Mouse (Mus musculus) embryonic facial prominence, embryonic 13.5 days (tissue): ENCODE measurements at regions not wholly inside any gene's neighbourhood (a gene's known extent, or its start where the extent isn't known, plus 50 kb on each side); places are given as distances from the start of the nearest gene placed in this dataset.

Experiments used
- ATAC-seq: fragments of 200-750 bp; cut with Nextera tagmentation; 2 replicates; pipeline ENCODE4 v1.8.0; 2017; ENCODE audit warnings: low read depth; ENCODE audit not compliant: insufficient number of reproducible peaks, insufficient read depth, low FRiP score, low TSS enrichment
- H3K27ac ChIP-seq: fragments of 300-500 bp; sonication (generic); 2 replicates; pipeline ENCODE4 v1.5.1; 2015; ENCODE audit warnings: moderate library complexity, mild to moderate bottlenecking, inconsistent platforms
- H3K27me3 ChIP-seq: fragments of 300-500 bp; sonication (generic); 2 replicates; pipeline ENCODE4 v1.6.1; 2015; ENCODE audit warnings: mild to moderate bottlenecking, inconsistent platforms
- H3K36me3 ChIP-seq: fragments of 300-500 bp; sonication (generic); 2 replicates; pipeline ENCODE4 v1.6.1; 2015; ENCODE audit warnings: mild to moderate bottlenecking, inconsistent platforms
- H3K4me1 ChIP-seq: fragments of 300-500 bp; sonication (generic); 2 replicates; pipeline ENCODE4 v1.6.1; 2015; ENCODE audit warnings: inconsistent platforms
- H3K4me2 ChIP-seq: fragments of 300-500 bp; sonication (generic); 2 replicates; pipeline ENCODE4 v1.6.1; 2015; ENCODE audit warnings: moderate library complexity, mild to moderate bottlenecking, inconsistent platforms
- H3K4me3 ChIP-seq: fragments of 300-500 bp; sonication (generic); 2 replicates; pipeline ENCODE4 v1.5.1; 2015; ENCODE audit warnings: mild to moderate bottlenecking, inconsistent platforms
- H3K9ac ChIP-seq: fragments of 300-500 bp; sonication (generic); 2 replicates; pipeline ENCODE4 v1.6.1; 2015; ENCODE audit warnings: mild to moderate bottlenecking, inconsistent platforms
- H3K9me3 ChIP-seq: fragments of 300-500 bp; sonication (generic); 2 replicates; pipeline ENCODE4 v1.6.1; 2016; ENCODE audit warnings: inconsistent platforms
- WGBS: fragments of 180-500 bp; shearing (Covaris S2); methylation state at CpG from one replicate; pipeline ENCODE4 v1.1.7; 2015; ENCODE audit warnings: mixed read lengths; 5-methylcytosine and 5-hydroxymethylcytosine counted together

DNA sequence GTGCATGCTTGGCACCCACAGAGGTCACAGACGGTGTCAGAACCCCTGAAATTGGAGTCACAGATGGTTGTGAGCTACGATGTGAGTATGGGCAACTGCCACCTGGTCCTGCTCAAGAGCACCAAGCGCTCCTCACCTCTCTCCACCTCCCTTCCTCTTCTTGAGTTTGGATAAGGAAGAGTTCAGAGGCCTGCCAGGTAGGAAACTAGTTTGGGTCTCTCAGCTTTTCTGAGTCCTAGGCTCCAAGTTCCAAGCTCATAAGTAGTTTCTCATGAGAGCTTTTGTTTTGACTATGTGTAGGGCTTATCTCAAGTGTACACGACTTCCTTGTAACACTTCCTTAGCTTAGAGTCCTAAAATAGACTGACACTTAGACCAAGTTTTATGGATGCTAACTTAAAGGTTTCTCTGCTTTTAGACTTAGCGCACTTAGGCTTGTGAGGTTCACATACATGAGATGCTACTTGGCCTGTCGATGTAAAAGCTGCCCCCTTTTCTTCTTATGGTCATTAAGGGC lies 356.9 kb upstream of the Jarid2 start:
- no peaks in the 10 kb centered on the region for H3K9me3 ChIP-seq
- ATAC-seq = no peak
- H3K36me3 ChIP-seq = no peaks in the 10 kb centered on the region
- no peak overlapping the region for H3K27ac ChIP-seq
- no peaks in the 10 kb centered on the region for H3K27me3 ChIP-seq
- H3K9ac ChIP-seq = no peak overlapping the region
- H3K4me2 ChIP-seq = no peak overlapping the region
- no peak overlapping the region for H3K4me3 ChIP-seq
- 81% methylated on average over 6 of the region's 6 CpGs for WGBS
- peaks cover 6% of the 10 kb centered on the region; the same call in 1 of the 2 replicates for H3K4me1 ChIP-seq

DNA sequence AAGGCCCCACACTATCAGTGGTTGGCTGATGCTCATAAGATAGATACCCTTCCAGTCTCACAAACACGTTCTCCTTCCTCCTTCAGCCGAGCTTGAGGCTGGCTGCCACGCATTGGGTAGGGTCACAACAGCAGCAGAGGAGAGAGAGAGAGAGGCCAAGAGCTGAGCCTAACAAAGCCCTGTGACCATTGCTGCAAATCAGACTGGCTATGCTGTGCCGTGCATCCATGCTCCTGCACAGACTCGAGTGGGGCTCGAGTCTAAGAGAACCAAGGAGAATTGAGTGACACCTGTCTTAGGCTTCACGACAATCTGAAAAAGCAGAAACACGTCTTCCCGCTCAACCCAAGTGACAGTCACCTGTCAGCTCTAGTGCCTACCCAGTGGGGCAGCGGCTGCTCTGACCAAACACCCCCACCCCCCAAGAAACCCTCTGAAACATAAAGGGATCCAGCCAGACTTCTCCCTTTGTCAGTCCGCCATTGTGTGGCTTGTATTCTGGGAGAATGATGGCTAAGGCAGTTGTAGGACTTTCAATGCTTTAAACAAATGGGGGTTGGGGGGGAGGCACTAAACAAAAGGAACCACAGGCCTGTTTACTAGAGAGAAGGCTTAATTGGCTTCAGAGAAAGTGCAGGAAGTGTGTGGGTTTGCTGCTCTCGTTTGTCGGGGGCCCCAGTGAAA lies 353.7 kb upstream of the Jarid2 start:
- no peak for ATAC-seq

DNA sequence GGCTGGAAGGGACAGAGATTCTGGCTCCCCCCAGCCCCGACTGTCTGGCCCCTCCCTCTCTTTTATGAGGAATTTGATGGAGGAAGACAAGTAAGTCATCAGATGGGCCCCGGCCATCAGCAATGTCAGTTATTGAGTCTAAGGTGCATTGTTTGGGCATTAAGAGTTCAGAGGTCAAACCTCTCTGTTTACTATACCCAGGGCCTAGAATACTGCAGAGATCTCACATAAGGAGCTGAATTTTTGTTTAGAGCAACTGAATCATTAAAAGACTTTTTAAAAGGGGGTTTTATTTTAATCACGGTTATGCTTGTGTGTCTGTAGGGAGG lies 353.1 kb upstream of the Jarid2 start:
- no peaks in the 10 kb centered on the region for H3K36me3 ChIP-seq
- no peaks in the 10 kb centered on the region for H3K9me3 ChIP-seq
- ATAC-seq = no peak
- H3K4me1 ChIP-seq = peaks cover 6% of the 10 kb centered on the region; the same call in 1 of the 2 replicates
- no peaks in the 10 kb centered on the region for H3K27me3 ChIP-seq
- H3K4me2 ChIP-seq = no peak overlapping the region
- H3K4me3 ChIP-seq = no peak overlapping the region
- H3K27ac ChIP-seq = no peak overlapping the region
- WGBS = 34% methylated on average over 3 of the region's 3 CpGs
- no peak overlapping the region for H3K9ac ChIP-seq

More for the DNA sequence above, 353.7 kb upstream of the Jarid2 start:
- Histone ChIP-seq H3K9me3 (no peaks in the 10 kb centered on the region), H3K27me3 (no peaks in the 10 kb centered on the region), H3K4me2 (no peak overlapping the region), H3K9ac (no peak overlapping the region), H3K4me1 (peaks cover 6% of the 10 kb centered on the region; the same call in 1 of the 2 replicates), H3K27ac (no peak overlapping the region), H3K36me3 (no peaks in the 10 kb centered on the region), H3K4me3 (no peak overlapping the region)
- WGBS = 52% methylated on average over 13 of the region's 13 CpGs

DNA sequence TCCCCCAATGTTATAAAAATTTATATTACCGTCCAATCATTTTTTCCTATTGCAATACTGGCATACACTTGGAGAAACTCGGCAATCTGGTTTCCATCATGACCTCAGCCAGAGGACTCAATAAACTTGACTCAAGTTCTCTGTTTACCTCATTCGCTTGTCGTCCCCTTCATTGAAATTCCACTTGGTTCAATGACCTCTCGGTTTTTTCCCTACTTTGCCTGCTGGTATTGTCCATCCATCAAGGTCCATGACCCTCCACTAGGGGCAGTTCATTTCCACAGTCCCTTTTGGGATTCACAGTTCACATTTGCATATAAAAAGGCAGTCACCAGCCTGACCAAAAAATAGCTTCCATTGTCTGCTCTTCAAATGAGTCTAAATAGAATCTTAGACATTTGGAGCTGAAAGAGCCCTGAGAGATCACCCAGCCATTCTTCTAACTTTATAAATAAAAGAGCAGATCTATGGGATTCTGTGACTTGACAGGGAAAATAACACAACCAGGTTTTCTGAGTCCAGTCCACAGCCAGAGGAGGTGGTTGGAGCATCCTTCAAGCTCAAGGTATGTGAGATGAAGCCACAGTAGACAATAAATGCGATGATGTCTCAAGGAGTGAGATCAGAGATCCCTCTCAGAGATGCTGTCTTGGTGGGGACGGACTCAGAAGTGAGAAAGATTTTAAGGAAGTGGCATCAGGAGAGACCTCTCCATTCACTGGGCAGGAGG lies 347.4 kb upstream of the Jarid2 start:
- ATAC-seq = no peak
- Histone ChIP-seq H3K4me3 (no peak overlapping the region), H3K4me2 (no peak overlapping the region), H3K9me3 (no peaks in the 10 kb centered on the region), H3K27ac (no peak overlapping the region), H3K4me1 (0 out of 2 replicates have a peak, but pooled peaks cover 4% of the 10 kb centered on the region), H3K9ac (no peak overlapping the region), H3K27me3 (no peaks in the 10 kb centered on the region), H3K36me3 (no peaks in the 10 kb centered on the region)
- 72% methylated on average over 7 of the region's 7 CpGs for whole genome bisulfite sequencing

DNA sequence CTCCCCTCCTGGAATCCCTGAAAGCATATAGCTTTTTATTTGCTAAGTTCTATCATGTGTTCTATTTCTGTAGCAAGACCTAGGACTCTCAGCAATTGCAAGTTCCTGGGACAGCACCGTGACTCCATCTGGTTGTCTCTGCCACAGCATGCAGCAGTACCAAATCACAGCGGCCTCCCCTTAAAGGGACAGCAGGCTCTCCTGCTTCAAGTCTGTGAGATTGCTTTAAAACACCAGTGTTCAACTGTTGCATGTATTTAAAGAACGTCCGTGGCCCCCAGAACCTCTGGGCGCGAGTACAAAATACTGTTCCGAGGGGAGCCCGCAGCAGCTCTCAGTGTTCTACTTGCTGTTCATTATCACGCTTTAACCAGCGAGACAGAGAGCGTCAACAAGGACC lies 346.0 kb upstream of the Jarid2 start:
- 42% methylated on average over 11 of the region's 11 CpGs for WGBS
- H3K36me3 ChIP-seq = no peaks in the 10 kb centered on the region
- H3K4me2 ChIP-seq = no peak overlapping the region
- no peak for ATAC-seq
- no peak overlapping the region for H3K9ac ChIP-seq
- no peaks in the 10 kb centered on the region for H3K9me3 ChIP-seq
- H3K27me3 ChIP-seq = no peaks in the 10 kb centered on the region
- no peak overlapping the region for H3K27ac ChIP-seq
- H3K4me3 ChIP-seq = no peak overlapping the region
- 0 out of 2 replicates have a peak, but pooled peaks cover 4% of the 10 kb centered on the region for H3K4me1 ChIP-seq

DNA sequence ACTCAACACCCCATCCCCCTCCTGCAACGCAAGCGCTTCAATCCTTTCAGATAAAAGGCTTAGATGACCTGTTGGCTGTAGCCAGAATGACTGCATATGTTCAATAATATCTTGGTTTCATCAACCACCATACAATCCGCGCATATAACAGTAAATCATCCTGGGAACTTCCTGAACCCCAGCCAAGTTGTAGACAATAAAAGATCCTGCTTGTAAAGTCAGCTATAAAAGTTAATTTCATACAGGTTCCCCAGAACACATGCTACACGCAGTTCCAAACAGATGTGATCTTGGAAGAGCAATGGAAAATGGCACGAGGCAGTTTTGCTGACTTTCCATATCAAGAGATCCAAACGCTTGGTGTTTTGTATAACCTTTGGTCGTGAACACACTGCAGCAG lies 342.5 kb upstream of the Jarid2 start:
- H3K27me3 ChIP-seq = no peaks in the 10 kb centered on the region
- H3K9me3 ChIP-seq = no peaks in the 10 kb centered on the region
- WGBS = 50% methylated on average over 8 of the region's 8 CpGs
- H3K4me1 ChIP-seq = 0 out of 2 replicates have a peak, but pooled peaks cover 4% of the 10 kb centered on the region
- no peak for ATAC-seq
- H3K4me2 ChIP-seq = no peak overlapping the region
- H3K4me3 ChIP-seq = no peak overlapping the region
- no peaks in the 10 kb centered on the region for H3K36me3 ChIP-seq
- H3K27ac ChIP-seq = no peak overlapping the region
- no peak overlapping the region for H3K9ac ChIP-seq

DNA sequence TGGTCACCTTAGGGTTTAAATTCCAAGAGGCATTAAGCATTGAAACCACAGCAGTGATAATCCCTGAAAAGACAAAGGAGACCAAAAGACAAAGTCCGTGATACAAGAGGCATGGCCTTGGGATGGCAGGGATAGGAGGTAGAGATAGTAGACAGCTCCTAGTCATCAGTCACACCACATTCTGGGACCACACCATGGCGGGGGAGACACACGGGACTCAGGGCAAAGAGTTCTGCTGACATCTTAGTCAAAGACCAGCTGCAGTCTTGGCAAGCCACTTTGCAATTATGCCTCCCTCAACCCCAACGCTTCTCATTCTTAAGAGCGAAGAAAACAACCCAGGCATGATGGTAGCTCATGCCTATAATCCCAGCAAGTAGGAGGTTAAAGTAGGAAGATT lies 339.6 kb upstream of the Jarid2 start:
- H3K27ac ChIP-seq = no peak overlapping the region
- no peak overlapping the region for H3K4me3 ChIP-seq
- H3K36me3 ChIP-seq = no peaks in the 10 kb centered on the region
- H3K4me2 ChIP-seq = no peak overlapping the region
- ATAC-seq = no peak
- WGBS = 89% methylated on average over 5 of the region's 5 CpGs
- no peaks in the 10 kb centered on the region for H3K27me3 ChIP-seq
- H3K9me3 ChIP-seq = no peaks in the 10 kb centered on the region
- H3K9ac ChIP-seq = no peak overlapping the region
- no peaks in the 10 kb centered on the region for H3K4me1 ChIP-seq

DNA sequence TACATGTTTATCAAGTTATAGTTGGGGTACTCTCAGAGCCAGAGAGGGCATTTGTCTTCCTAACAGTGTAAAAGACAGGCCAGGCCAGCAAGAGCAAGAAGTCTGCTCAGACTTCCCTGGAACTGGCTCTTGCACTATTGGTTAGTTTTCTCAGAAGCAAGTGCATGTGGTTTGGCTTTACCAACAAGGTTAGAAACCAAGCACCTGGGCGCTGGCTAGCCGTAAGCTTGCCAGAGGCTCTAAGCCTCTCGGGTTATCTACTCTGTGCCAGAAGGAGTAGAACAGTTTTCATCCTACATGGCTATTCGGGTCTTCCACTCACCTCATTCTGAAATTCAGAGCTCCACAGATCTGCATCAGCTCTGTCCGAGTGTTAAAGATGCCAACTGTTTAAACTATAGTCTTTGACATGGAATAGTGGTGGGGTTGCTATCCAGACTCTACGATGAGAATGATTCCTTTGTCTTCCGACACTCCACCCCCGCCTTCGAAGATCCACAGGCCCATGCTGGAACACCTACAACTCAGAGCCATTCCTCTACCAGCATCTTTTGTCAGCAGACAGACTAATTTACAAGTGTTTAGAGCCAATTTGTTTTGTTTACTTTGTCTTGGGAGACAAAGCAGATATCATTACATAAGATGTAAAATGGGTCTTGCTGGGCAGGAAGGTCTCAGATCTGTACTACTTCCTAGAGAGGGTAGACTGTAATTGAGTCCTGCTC lies 338.4 kb upstream of the Jarid2 start:
- Histone ChIP-seq H3K4me3 (no peak overlapping the region), H3K36me3 (no peaks in the 10 kb centered on the region), H3K9ac (no peak overlapping the region), H3K4me1 (no peaks in the 10 kb centered on the region), H3K27ac (no peak overlapping the region), H3K9me3 (no peaks in the 10 kb centered on the region), H3K27me3 (no peaks in the 10 kb centered on the region), H3K4me2 (no peak overlapping the region)
- WGBS = 83% methylated on average over 9 of the region's 9 CpGs
- no peak for ATAC-seq

DNA sequence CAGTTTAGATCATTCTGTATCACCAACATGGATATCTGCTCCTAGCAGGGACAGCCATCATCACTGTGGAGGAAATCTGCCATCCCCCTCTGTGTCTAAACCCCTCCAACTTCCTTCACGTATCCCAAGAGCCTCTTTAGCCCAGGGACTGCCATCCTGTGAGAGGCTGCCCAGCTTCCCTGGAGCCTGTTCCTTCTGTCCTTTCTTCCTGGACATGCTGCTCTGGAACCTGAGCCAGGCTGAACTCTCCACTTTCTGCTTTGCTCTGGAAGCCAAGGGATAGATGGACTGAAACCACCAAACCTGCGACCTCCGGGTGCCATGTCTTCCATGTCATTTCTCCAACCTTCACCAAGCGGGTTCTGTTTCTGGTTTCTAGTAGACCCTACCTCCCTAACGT lies 335.3 kb upstream of the Jarid2 start:
- Histone ChIP-seq H3K36me3 (no peaks in the 10 kb centered on the region), H3K9me3 (no peaks in the 10 kb centered on the region), H3K4me3 (no peak overlapping the region), H3K9ac (no peak overlapping the region), H3K27ac (no peak overlapping the region), H3K27me3 (no peaks in the 10 kb centered on the region), H3K4me1 (peaks cover 5% of the 10 kb centered on the region; the same call in 1 of the 2 replicates), H3K4me2 (no peak overlapping the region)
- 89% methylated on average over 5 of the region's 5 CpGs for WGBS
- no peak for ATAC-seq

DNA sequence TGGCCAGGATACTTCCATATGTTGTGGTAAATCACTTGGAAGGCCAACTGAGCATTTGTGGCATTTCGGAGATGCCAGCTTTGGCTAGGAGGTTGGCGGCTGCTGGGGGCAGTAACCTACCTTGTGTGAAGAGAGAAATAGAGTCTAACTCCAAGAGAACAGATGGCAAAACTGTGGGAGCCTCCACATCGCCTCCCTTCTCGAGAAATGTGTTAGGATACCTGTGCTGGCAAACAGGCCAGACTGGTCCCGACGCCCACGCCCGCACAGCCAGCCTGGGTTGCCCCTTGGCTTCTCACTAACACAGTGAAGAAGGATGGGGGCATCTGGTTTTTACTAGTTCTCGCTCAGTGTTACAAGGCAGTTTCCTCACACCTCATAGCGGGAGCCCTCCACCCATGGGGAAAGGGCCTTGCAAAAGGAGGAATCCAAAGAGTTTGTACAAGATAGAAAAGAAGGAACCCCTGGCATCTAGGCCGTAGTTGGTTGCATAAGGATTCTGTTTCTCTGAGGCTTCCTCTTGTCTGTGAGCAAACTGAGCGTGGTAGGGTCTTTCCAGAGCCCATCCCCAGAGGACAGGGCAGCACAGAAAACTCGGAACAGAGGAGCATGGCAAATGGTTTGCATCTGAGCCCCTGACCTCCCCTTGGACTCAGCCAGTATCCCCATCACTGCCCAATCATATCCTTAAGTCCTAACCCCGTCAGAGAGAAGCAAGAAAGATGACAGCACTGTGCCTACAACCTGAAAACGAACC lies 330.5 kb upstream of the Jarid2 start:
- H3K9me3 ChIP-seq = no peaks in the 10 kb centered on the region
- peaks cover 17% of the 10 kb centered on the region for H3K4me1 ChIP-seq
- H3K36me3 ChIP-seq = no peaks in the 10 kb centered on the region
- no peak overlapping the region for H3K4me2 ChIP-seq
- 73% methylated on average over 15 of the region's 15 CpGs for WGBS
- no peak overlapping the region for H3K4me3 ChIP-seq
- no peak overlapping the region for H3K9ac ChIP-seq
- ATAC-seq = no peak
- no peak overlapping the region; the same call in 1 of the 2 replicates for H3K27ac ChIP-seq
- no peaks in the 10 kb centered on the region for H3K27me3 ChIP-seq

DNA sequence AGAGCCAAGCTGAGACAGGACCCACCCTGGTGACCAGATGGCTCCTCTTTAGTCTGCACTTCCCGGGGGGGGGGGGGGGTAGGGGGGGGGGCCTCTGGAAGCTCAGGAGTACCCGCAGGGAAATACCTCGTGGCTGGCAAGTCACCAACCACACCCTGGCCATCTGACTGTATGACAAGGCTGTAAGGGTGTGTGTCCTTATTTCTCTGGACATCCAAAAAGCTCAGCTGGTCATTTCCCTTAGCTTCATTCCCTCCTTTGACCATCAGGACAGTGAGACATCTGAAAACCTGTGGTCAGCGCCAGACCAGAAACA lies 329.9 kb upstream of the Jarid2 start:
- H3K9ac ChIP-seq = no peak overlapping the region
- no peaks in the 10 kb centered on the region for H3K27me3 ChIP-seq
- peak overlapping the region; percentile 39; the same call in 1 of the 2 replicates for H3K27ac ChIP-seq
- no peak for ATAC-seq
- no peaks in the 10 kb centered on the region for H3K36me3 ChIP-seq
- H3K4me3 ChIP-seq = no peak overlapping the region
- peaks cover 17% of the 10 kb centered on the region for H3K4me1 ChIP-seq
- H3K4me2 ChIP-seq = no peak overlapping the region
- H3K9me3 ChIP-seq = no peaks in the 10 kb centered on the region
- 58% methylated on average over 4 of the region's 4 CpGs for WGBS
